In genomic region chr10:32895093-32895492, GRCm38 (mm10) we compare ENCODE assay signal across 8 mouse cellular contexts. TPM values are rescaled to one million over a fixed set of nuclear protein-coding genes. Genes with fewer than 3 reads are reported as not detected.
DNase-seq lines count a peak whose midpoint lies in the region; ATAC-seq lines count a peak whose summit lies in the region.

No protein-coding gene starts in this region.

- no peak for ATAC-seq in cerebellum, adult (ENCODE audit: insufficient number of reproducible peaks, low FRiP score, low TSS enrichment)

- DNase-seq in cerebellum, postnatal 36 days = peak; percentile 4 to 9
- DNase-seq in layer of hippocampus, adult 9-10 months (ENCODE audit: low spot score) = peak; percentile 39
- no peak for DNase-seq in layer of hippocampus, postnatal 14 days (ENCODE audit: low spot score in 2 of 2)
- DNase-seq in Muller cell, postnatal 12 days (ENCODE audit: inconsistent ontology term) = peak; percentile 28
- peak; percentile 2 for DNase-seq in kidney, postnatal 14 days
- no peak for DNase-seq in thymus, postnatal 10 days (ENCODE audit: low spot score in 2 of 2)
- DNase-seq in c-Kit-positive CD71-positive TER-119-positive erythroid progenitor cells, embryonic 14.5 days (ENCODE audit: low spot score) = no peak

RNA-seq across cellular contexts. Expression of gene Nkain2, which starts 4.8 kb away (rescaled TPM):
- total RNA-seq in layer of hippocampus, postnatal 14 days (2021) = 10 to 100 TPM; 27.7 to 30.0 TPM

Comparison
In these comparisons a context has a peak if more than half of its experiments do, and no peak if none do; other contexts are left out.
1. DNase-seq: peak in cerebellum, postnatal 36 days (2 of 2), layer of hippocampus, adult 9-10 months (single experiment), Muller cell, postnatal 12 days (single experiment) and kidney, postnatal 14 days (single experiment); none in layer of hippocampus, postnatal 14 days (0 of 2), thymus, postnatal 10 days (0 of 2) and c-Kit-positive CD71-positive TER-119-positive erythroid progenitor cells, embryonic 14.5 days (single experiment).